Mouse (Mus musculus) stomach, embryonic 16.5 days (tissue): ENCODE data around the gene Tmcc2. TPM values are rescaled to one million over a fixed set of nuclear protein-coding genes. Genes with fewer than 3 reads are reported as not detected.
"Not testable (repeated sequence)": the region's sequence is repeated elsewhere in the genome, so short reads cannot be mapped to it uniquely, and the experiment has no call there.

ENCODE experiments used
- ATAC-seq: fragments of 200-750 bp; cut with Nextera tagmentation; 2 replicates; pipeline ENCODE4 v1.8.0; 2017; ENCODE audit warnings: moderate number of reproducible peaks, moderate TSS enrichment; ENCODE audit not compliant: insufficient read depth, low FRiP score
- H3K27ac ChIP-seq: fragments of 300-500 bp; sonication (generic); 2 replicates; pipeline ENCODE4 v1.5.1; 2014; ENCODE audit warnings: low read length
- H3K27me3 ChIP-seq: fragments of 300-500 bp; sonication (generic); 2 replicates; pipeline ENCODE4 v1.6.1; 2014; ENCODE audit warnings: low read length, control low read depth, mixed read lengths; ENCODE audit not compliant: control insufficient read depth, insufficient read depth
- H3K36me3 ChIP-seq: fragments of 300-500 bp; sonication (generic); 2 replicates; pipeline ENCODE4 v1.6.1; 2014; ENCODE audit warnings: low read length; ENCODE audit not compliant: control insufficient read depth, insufficient read depth
- H3K4me1 ChIP-seq: fragments of 300-500 bp; sonication (generic); 2 replicates; pipeline ENCODE4 v1.6.1; 2014; ENCODE audit warnings: low read length, control low read depth, mixed read lengths; ENCODE audit not compliant: control insufficient read depth, insufficient read depth
- H3K4me2 ChIP-seq: fragments of 300-500 bp; sonication (generic); 2 replicates; pipeline ENCODE4 v1.6.1; 2014; ENCODE audit warnings: low read depth, low read length, mixed read lengths
- H3K4me3 ChIP-seq: fragments of 300-500 bp; sonication (generic); replicated peaks from 2 replicates; pipeline ENCODE4 v1.5.1; 2014; ENCODE audit warnings: mild to moderate bottlenecking, low read length
- H3K9ac ChIP-seq: fragments of 300-500 bp; sonication (generic); 2 replicates; pipeline ENCODE4 v1.6.1; 2014; ENCODE audit warnings: low read length
- H3K9me3 ChIP-seq: fragments of 300-500 bp; sonication (generic); replicated peaks from 2 replicates; pipeline ENCODE4 v1.6.1; 2016; ENCODE audit warnings: low read length, control low read depth; ENCODE audit not compliant: control insufficient read depth
- WGBS: fragments of 180-500 bp; shearing (Covaris S2); extraction: QIAGEN DNeasy Blood & Tissue Kit; methylation state at CpG from one replicate; pipeline ENCODE4 v1.1.7; 2014; 5-methylcytosine and 5-hydroxymethylcytosine counted together
- polyA plus RNA-seq: library from polyadenylated mRNA; unstranded; fragments of >200 nt; fragmentation: Nextera tagmentation; extraction: Ambion mirVana; gene quantifications from 2 replicates; pipeline ENCODE4 v1.2.1, GENCODE M21; 2015

The Tmcc2 gene
- polyA plus RNA-seq, 1 experiment from 2014 or later: 28.3 TPM

- H3K4me2 ChIP-seq: no peak overlapping the region
- WGBS: 93% methylated on average over 4 of the region's 4 CpGs
- no peak overlapping the region for H3K9ac ChIP-seq
- no peaks in the 10 kb centered on the region for H3K9me3 ChIP-seq
- no peaks in the 10 kb centered on the region for H3K36me3 ChIP-seq
- H3K27ac ChIP-seq: no peak overlapping the region
- H3K4me3 ChIP-seq: no peak overlapping the region
- H3K4me1 ChIP-seq: peaks cover 7% of the 10 kb centered on the region; the same call in 1 of the 2 replicates
- H3K27me3 ChIP-seq: no peaks in the 10 kb centered on the region
- no peak for ATAC-seq
Observed at GRCm38 (mm10) chr1:132351058-132351457, 40.0 kb downstream of the Tmcc2 start.

GRCm38 (mm10) chr1:132349601-132350000 is 41.5 kb downstream of the Tmcc2 start:
- WGBS: 94% methylated on average over 3 of the region's 3 CpGs
- peaks cover 12% of the 10 kb centered on the region; the same call in 1 of the 2 replicates for H3K4me1 ChIP-seq

DNA sequence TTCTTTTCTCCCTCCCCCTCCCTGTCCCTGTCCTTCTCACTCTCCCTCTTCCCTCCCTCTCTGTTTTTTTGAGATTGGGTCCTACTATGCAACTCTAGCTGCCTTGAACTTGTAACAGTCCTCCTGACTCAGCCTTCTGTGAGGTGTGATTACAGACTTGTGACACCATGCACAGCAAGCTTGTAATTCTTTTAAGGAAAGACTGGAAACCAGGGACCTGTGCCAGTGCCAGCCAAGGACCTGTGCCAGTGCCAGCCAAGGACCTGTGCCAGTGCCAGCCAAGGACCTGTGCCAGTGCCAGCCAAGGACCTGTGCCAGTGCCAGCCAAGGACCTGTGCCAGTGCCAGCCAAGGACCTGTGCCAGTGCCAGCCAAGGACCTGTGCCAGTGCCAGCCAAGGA is 42.0 kb downstream of the Tmcc2 start:
- not testable (repeated sequence) for H3K9me3 ChIP-seq, H3K36me3 ChIP-seq, H3K9ac ChIP-seq, H3K4me3 ChIP-seq, ATAC-seq, H3K27me3 ChIP-seq, H3K27ac ChIP-seq, H3K4me2 ChIP-seq
- peaks cover 12% of the 10 kb centered on the region; the same call in 1 of the 2 replicates for H3K4me1 ChIP-seq

More at GRCm38 (mm10) chr1:132349601-132350000, 41.5 kb downstream of the Tmcc2 start:
- not testable (repeated sequence) for H3K4me2 ChIP-seq, H3K9me3 ChIP-seq, H3K9ac ChIP-seq, H3K27me3 ChIP-seq, H3K4me3 ChIP-seq, H3K36me3 ChIP-seq, H3K27ac ChIP-seq, ATAC-seq

- Histone ChIP-seq H3K27ac (no peak overlapping the region), H3K9ac (no peak overlapping the region), H3K27me3 (no peaks in the 10 kb centered on the region), H3K36me3 (no peaks in the 10 kb centered on the region), H3K4me3 (no peak overlapping the region), H3K4me2 (no peak overlapping the region), H3K4me1 (peaks cover 12% of the 10 kb centered on the region; the same call in 1 of the 2 replicates), H3K9me3 (no peaks in the 10 kb centered on the region)
- 79% methylated on average over 5 of the region's 5 CpGs for WGBS
- no peak for ATAC-seq
Observed at GRCm38 (mm10) chr1:132348401-132348800, 42.7 kb downstream of the Tmcc2 start.

GRCm38 (mm10) chr1:132346951-132347350 is 44.1 kb downstream of the Tmcc2 start:
- no peaks in the 10 kb centered on the region for H3K9me3 ChIP-seq
- no peak for ATAC-seq
- H3K27me3 ChIP-seq: no peaks in the 10 kb centered on the region
- H3K4me3 ChIP-seq: no peak overlapping the region
- no peak overlapping the region for H3K4me2 ChIP-seq
- peak overlapping the region; percentile 84 for H3K27ac ChIP-seq
- H3K9ac ChIP-seq: no peak overlapping the region
- H3K4me1 ChIP-seq: peaks cover 12% of the 10 kb centered on the region; the same call in 1 of the 2 replicates
- H3K36me3 ChIP-seq: no peaks in the 10 kb centered on the region

DNA sequence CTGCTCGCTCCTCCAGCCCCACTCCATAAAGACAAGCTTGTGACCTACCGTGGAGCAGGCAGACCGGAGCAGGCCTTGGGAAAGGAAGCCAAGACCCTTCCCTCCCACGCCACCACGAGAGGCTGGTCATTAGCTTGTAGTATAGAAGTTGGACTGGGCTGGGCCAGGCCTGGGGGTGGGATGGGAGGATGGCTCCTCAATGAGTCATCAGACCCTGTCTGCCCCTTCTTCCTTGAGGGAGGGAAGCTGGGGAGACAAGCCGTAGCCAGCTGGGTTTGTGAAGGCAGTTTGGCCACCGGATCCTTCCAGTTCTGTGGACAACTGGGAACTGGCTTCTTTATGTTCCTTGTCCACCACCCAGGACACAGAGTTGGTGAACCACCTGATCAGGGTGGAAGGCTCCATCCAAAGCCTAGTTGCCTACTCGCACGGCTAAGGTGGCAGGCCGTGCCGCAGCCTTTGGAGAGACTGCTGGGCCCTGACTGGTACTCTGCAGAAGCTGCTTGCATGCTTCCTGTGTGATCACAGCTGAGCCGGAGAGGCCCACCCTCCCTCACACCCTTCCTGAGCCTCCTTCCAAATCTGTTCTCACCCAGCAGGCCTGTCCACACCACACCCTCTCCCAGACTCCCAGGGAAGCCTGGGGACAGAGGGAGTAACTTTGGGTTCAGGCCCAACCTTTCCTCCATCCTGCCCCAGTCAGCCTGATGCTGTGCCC is 44.8 kb downstream of the Tmcc2 start:
- Histone ChIP-seq H3K4me3 (no peak overlapping the region), H3K36me3 (no peaks in the 10 kb centered on the region), H3K4me1 (peaks cover 12% of the 10 kb centered on the region; the same call in 1 of the 2 replicates), H3K27me3 (no peaks in the 10 kb centered on the region), H3K27ac (peak overlapping the region; percentile 84), H3K9me3 (no peaks in the 10 kb centered on the region), H3K4me2 (peak overlapping the region; percentile 3; the same call in 1 of the 2 replicates), H3K9ac (0 out of 2 replicates have a peak overlapping the region, but pooled peaks have one; percentile 7)
- ATAC-seq: peak; percentile 80
- 53% methylated on average over 12 of the region's 12 CpGs for WGBS

- no peaks in the 10 kb centered on the region for H3K27me3 ChIP-seq
- no peak overlapping the region for H3K4me3 ChIP-seq
- peaks cover 12% of the 10 kb centered on the region; the same call in 1 of the 2 replicates for H3K4me1 ChIP-seq
- no peak overlapping the region for H3K4me2 ChIP-seq
- peak overlapping the region; percentile 84 for H3K27ac ChIP-seq
- 78% methylated on average over 4 of the region's 4 CpGs for WGBS
- no peak overlapping the region for H3K9ac ChIP-seq
- no peak for ATAC-seq
- H3K36me3 ChIP-seq: no peaks in the 10 kb centered on the region
- no peaks in the 10 kb centered on the region for H3K9me3 ChIP-seq
Observed at GRCm38 (mm10) chr1:132345514-132345913, 45.6 kb downstream of the Tmcc2 start.

DNA sequence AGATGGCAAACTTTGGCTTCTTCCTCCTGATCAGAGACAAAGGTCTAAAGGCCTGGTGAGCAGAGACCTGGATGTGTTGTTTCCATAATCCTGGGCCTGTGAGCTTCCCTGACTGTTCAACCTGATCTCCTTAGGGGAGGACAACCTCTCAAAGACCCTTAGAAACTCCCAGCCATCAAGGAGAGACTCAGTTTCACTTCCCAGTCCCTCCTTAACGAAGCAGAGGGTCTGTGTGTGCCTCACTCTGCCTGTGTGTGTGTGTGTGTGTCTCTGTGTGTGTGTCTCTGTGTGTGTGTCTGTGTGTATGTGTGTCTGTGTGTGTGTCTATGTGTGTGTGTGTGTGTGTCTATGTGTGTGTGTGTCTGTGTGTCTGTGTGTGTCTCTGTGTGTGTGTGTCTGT is 47.4 kb downstream of the Tmcc2 start:
- H3K4me2 ChIP-seq: no peak overlapping the region
- H3K27ac ChIP-seq: no peak overlapping the region
- no peak overlapping the region for H3K4me3 ChIP-seq
- peaks cover 12% of the 10 kb centered on the region; the same call in 1 of the 2 replicates for H3K4me1 ChIP-seq
- WGBS: 92% methylated on average over 1 of the region's 1 CpGs
- no peak overlapping the region for H3K9ac ChIP-seq
- H3K36me3 ChIP-seq: no peaks in the 10 kb centered on the region
- H3K27me3 ChIP-seq: no peaks in the 10 kb centered on the region
- no peaks in the 10 kb centered on the region for H3K9me3 ChIP-seq
- ATAC-seq: no peak

GRCm38 (mm10) chr1:132343191-132343590 is 47.9 kb downstream of the Tmcc2 start:
- H3K4me1 ChIP-seq: peaks cover 12% of the 10 kb centered on the region; the same call in 1 of the 2 replicates
- H3K27ac ChIP-seq: no peak overlapping the region
- no peak overlapping the region for H3K4me3 ChIP-seq
- no peak for ATAC-seq
- no peak overlapping the region for H3K4me2 ChIP-seq
- H3K9ac ChIP-seq: no peak overlapping the region
- H3K27me3 ChIP-seq: no peaks in the 10 kb centered on the region
- H3K36me3 ChIP-seq: no peaks in the 10 kb centered on the region
- H3K9me3 ChIP-seq: no peaks in the 10 kb centered on the region
- WGBS: 89% methylated on average over 2 of the region's 2 CpGs
